Mouse (Mus musculus): ENCODE data around the gene Tfap4. TPM values are rescaled to one million over a fixed set of nuclear protein-coding genes. Genes with fewer than 3 reads are reported as not detected.

Tfap4 gene
- polyA plus RNA-seq, 1 experiment from 2014 or later: 24.9 TPM

- Histone ChIP-seq H3K27ac (no peak overlapping the region), H3K9ac (peak overlapping the region; percentile 35; the same call in 1 of the 2 replicates), H3K4me1 (peaks cover 26% of the 10 kb centered on the region), H3K9me3 (peaks cover 5% of the 10 kb centered on the region; the same call in 1 of the 2 replicates), H3K4me3 (peak overlapping the region; percentile 12; the same call in 1 of the 2 replicates), H3K4me2 (replicated peaks) (no peak overlapping the region), H3K27me3 (no peaks in the 10 kb centered on the region), H3K36me3 (peaks cover 5% of the 10 kb centered on the region; the same call in 1 of the 2 replicates)
- no peak; the same call in 1 of the 2 replicates for ATAC-seq (ENCODE audit: low FRiP score, low read depth)
- 30% methylated on average over 8 of the region's 8 CpGs for WGBS
Observed at GRCm38 (mm10) chr16:4522879-4523278, 36.8 kb downstream of the Tfap4 start.

GRCm38 (mm10) chr16:4521735-4522530, 37.7 kb downstream of the Tfap4 start:
- peak; percentile 88 for ATAC-seq (ENCODE audit: low FRiP score, low read depth)
- H3K27ac ChIP-seq: peak overlapping the region; percentile 33; the same call in 1 of the 2 replicates
- H3K36me3 ChIP-seq: no peaks in the 10 kb centered on the region
- WGBS: 54% methylated on average over 5 of the region's 5 CpGs
- no peaks in the 10 kb centered on the region for H3K9me3 ChIP-seq
- H3K9ac ChIP-seq: no peak overlapping the region
- peaks cover 26% of the 10 kb centered on the region for H3K4me1 ChIP-seq
- H3K4me3 ChIP-seq: peak overlapping the region; percentile 12; the same call in 1 of the 2 replicates
- no peak overlapping the region for H3K4me2 ChIP-seq (replicated peaks)
- no peaks in the 10 kb centered on the region for H3K27me3 ChIP-seq

DNA sequence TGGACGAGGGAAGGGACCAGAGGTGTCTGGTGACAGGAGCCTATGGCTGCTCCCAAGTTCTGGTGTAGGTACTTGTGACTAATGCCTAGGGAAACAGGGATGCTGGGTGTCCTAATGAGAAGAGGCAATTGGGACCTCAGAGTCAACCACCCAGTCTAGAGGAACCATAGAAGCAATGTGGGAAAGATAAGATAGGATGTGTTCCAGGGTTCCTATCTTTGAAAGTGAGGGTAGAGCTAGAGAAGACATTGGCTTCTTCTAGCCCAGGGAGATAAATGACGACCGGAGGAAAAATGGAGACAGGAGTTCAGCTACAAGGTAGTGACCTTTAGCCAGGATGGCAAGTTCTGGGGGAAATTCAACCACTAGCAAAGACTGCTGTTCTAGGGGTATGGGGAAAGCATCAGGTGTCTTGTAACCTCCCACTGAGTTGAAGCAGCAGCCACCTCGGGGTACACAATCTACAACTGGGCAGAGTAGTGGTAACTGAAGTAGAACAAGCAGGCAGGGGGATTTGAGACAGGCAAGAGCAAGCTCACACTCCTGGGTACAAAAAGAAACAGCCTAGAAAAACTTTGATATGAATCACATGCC, 38.5 kb downstream of the Tfap4 start:
- H3K9me3 ChIP-seq: no peaks in the 10 kb centered on the region
- H3K4me3 ChIP-seq: peak overlapping the region; percentile 5; the same call in 1 of the 2 replicates
- H3K9ac ChIP-seq: no peak overlapping the region
- no peak overlapping the region for H3K4me2 ChIP-seq (replicated peaks)
- H3K4me1 ChIP-seq: peaks cover 26% of the 10 kb centered on the region
- H3K27ac ChIP-seq: no peak overlapping the region
- no peak for ATAC-seq (ENCODE audit: low FRiP score, low read depth)
- no peaks in the 10 kb centered on the region for H3K27me3 ChIP-seq
- WGBS: 55% methylated on average over 4 of the region's 4 CpGs
- no peaks in the 10 kb centered on the region for H3K36me3 ChIP-seq

DNA sequence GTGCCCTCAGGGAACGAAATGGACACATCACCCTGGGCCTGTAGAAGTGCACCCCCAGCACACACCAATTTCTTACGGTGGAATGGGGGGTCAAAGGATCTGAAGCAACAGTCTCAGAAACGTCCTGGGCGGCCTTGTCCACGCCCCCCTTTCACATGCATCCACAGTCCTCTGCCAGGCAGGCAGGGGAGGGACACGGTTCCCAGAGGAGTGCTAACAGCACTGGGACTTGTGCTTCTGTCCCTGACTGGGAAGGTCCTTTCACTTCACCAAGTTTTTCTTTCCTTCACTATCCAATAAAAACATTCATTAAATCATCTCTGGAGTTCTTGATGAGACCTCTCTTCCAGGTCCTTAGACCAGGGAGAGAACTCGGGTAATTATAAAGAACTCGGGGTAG, 39.0 kb downstream of the Tfap4 start:
- Histone ChIP-seq H3K27ac (no peak overlapping the region), H3K27me3 (no peaks in the 10 kb centered on the region), H3K4me2 (replicated peaks) (no peak overlapping the region), H3K36me3 (no peaks in the 10 kb centered on the region), H3K9me3 (no peaks in the 10 kb centered on the region), H3K4me1 (peaks cover 26% of the 10 kb centered on the region), H3K4me3 (0 out of 2 replicates have a peak overlapping the region, but pooled peaks have one; percentile 5), H3K9ac (no peak overlapping the region)
- no peak for ATAC-seq (ENCODE audit: low FRiP score, low read depth)
- WGBS: 62% methylated on average over 8 of the region's 8 CpGs

GRCm38 (mm10) chr16:4519825-4520224, 39.8 kb downstream of the Tfap4 start:
- ATAC-seq (ENCODE audit: low FRiP score, low read depth): no peak
- H3K27me3 ChIP-seq: no peaks in the 10 kb centered on the region
- no peak overlapping the region for H3K4me3 ChIP-seq
- H3K9ac ChIP-seq: no peak overlapping the region
- H3K27ac ChIP-seq: no peak overlapping the region
- H3K4me1 ChIP-seq: peaks cover 26% of the 10 kb centered on the region
- no peaks in the 10 kb centered on the region for H3K36me3 ChIP-seq
- 98% methylated on average over 2 of the region's 2 CpGs for WGBS
- H3K4me2 ChIP-seq (replicated peaks): no peak overlapping the region
- no peaks in the 10 kb centered on the region for H3K9me3 ChIP-seq

DNA sequence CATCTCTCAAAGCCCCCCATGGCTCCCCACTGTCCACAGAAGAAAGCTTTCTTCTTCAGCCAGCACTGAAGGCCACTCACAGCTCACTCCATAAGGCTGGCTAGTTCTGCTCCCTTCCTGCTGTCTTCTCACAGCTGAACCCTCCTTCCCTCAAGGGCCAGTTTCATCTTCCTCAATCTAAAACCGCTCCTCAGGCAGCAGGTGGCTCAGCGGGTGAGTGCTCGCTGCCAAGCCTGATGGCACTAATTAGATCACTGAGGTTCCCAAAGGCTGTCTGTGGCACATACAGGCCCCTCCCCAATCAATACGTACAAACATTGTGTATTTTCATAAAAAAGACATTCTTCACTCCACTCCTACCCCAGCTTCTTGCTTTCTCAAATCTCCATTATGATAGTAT, 40.5 kb downstream of the Tfap4 start:
- Histone ChIP-seq H3K4me3 (no peak overlapping the region), H3K27ac (no peak overlapping the region), H3K4me2 (replicated peaks) (no peak overlapping the region), H3K9me3 (no peaks in the 10 kb centered on the region), H3K9ac (no peak overlapping the region), H3K27me3 (no peaks in the 10 kb centered on the region), H3K4me1 (peaks cover 26% of the 10 kb centered on the region), H3K36me3 (no peaks in the 10 kb centered on the region)
- ATAC-seq (ENCODE audit: low FRiP score, low read depth): no peak
- WGBS: 88% methylated on average over 4 of the region's 4 CpGs

GRCm38 (mm10) chr16:4517906-4518305, 41.7 kb downstream of the Tfap4 start:
- no peak overlapping the region for H3K27ac ChIP-seq
- peaks cover 24% of the 10 kb centered on the region for H3K4me1 ChIP-seq
- H3K4me3 ChIP-seq: no peak overlapping the region
- no peak for ATAC-seq (ENCODE audit: low FRiP score, low read depth)
- H3K4me2 ChIP-seq (replicated peaks): no peak overlapping the region
- no peak overlapping the region for H3K9ac ChIP-seq
- 46% methylated on average over 2 of the region's 2 CpGs for WGBS
- H3K9me3 ChIP-seq: no peaks in the 10 kb centered on the region
- H3K27me3 ChIP-seq: no peaks in the 10 kb centered on the region
- H3K36me3 ChIP-seq: no peaks in the 10 kb centered on the region

- no peaks in the 10 kb centered on the region for H3K9me3 ChIP-seq
- H3K27ac ChIP-seq: no peak overlapping the region
- no peaks in the 10 kb centered on the region for H3K27me3 ChIP-seq
- 78% methylated on average over 3 of the region's 3 CpGs for WGBS
- H3K36me3 ChIP-seq: no peaks in the 10 kb centered on the region
- peaks cover 8% of the 10 kb centered on the region; the same call in 1 of the 2 replicates for H3K4me1 ChIP-seq
- no peak overlapping the region for H3K4me3 ChIP-seq
- no peak overlapping the region for H3K4me2 ChIP-seq (replicated peaks)
- ATAC-seq (ENCODE audit: low FRiP score, low read depth): no peak
- H3K9ac ChIP-seq: no peak overlapping the region
Observed at GRCm38 (mm10) chr16:4514383-4514782, 45.3 kb downstream of the Tfap4 start.

DNA sequence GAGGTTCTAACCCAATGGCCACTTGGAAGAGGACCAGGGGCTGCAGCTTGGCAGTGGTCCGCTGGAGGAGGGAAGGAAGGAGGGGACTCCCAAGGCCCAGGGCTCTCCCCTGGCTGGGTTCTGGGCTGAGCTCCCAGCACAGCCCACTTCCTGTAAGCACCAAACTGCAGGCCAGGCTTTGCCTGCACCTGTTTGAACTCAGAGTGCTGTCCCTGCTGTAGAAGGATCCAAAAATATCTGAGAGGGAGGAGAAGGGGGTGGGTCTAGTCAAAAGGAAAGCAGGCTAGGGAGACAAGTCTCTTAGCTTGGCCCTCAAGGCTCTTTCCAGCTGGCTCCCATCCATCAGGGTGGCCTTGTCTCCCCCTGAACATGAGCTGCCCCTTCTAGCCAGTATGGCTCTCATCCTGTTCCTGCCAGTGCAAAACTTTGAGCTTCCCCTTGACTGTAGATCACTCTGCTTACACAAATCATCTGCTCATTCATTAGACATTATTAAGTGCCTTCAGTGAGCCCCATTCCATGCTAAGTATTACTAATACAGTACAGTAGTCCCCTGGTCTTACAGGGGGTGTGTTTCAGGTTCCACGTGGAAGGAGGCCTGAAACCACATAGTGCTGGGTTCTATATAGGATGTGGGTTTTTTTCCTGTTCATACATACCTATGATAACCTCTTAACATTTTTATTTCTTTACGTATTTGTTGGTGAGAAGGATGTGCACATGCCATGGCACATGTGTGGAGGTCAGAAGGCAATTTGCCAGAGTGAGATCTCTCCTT, 46.8 kb downstream of the Tfap4 start:
- Histone ChIP-seq H3K4me2 (replicated peaks) (no peak overlapping the region), H3K9ac (no peak overlapping the region), H3K4me1 (peaks cover 8% of the 10 kb centered on the region; the same call in 1 of the 2 replicates), H3K9me3 (no peaks in the 10 kb centered on the region), H3K4me3 (no peak overlapping the region), H3K27me3 (no peaks in the 10 kb centered on the region), H3K36me3 (no peaks in the 10 kb centered on the region), H3K27ac (peak overlapping the region; percentile 33; the same call in 1 of the 2 replicates)
- WGBS: 81% methylated on average over 3 of the region's 3 CpGs
- peak; percentile 81 for ATAC-seq (ENCODE audit: low FRiP score, low read depth)

- Histone ChIP-seq H3K36me3 (no peaks in the 10 kb centered on the region), H3K27ac (no peak overlapping the region), H3K4me2 (replicated peaks) (no peak overlapping the region), H3K4me3 (no peak overlapping the region), H3K27me3 (no peaks in the 10 kb centered on the region), H3K9ac (no peak overlapping the region), H3K9me3 (no peaks in the 10 kb centered on the region), H3K4me1 (peaks cover 8% of the 10 kb centered on the region; the same call in 1 of the 2 replicates)
- no peak for ATAC-seq (ENCODE audit: low FRiP score, low read depth)
- 67% methylated on average over 2 of the region's 2 CpGs for WGBS
Observed at GRCm38 (mm10) chr16:4511371-4511770, 48.3 kb downstream of the Tfap4 start.

DNA sequence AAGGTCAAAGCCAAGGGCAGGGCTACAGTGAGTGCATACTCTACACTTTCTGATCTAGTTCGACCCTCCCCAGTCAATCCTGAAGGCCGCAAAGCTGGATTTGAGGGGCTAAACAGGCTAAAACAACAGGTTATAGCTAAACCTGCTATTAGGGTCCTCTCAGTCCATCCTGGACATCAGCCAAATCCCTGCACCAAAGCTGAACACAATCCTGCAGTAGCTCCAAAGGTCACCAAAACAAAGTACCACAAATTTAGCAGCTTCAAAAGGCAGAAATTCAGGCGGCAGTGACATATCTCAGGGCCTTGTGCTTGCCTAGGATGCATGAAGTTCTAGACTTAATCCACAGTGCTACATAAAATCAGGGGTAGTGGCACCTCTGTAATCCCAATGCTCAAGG, 53.5 kb downstream of the Tfap4 start:
- no peaks in the 10 kb centered on the region for H3K36me3 ChIP-seq
- no peak overlapping the region for H3K27ac ChIP-seq
- H3K9me3 ChIP-seq: no peaks in the 10 kb centered on the region
- ATAC-seq (ENCODE audit: low FRiP score, low read depth): no peak
- no peaks in the 10 kb centered on the region for H3K4me1 ChIP-seq
- no peaks in the 10 kb centered on the region for H3K27me3 ChIP-seq
- 74% methylated on average over 3 of the region's 3 CpGs for WGBS
- H3K4me3 ChIP-seq: no peak overlapping the region
- H3K4me2 ChIP-seq (replicated peaks): no peak overlapping the region
- H3K9ac ChIP-seq: no peak overlapping the region

GRCm38 (mm10) chr16:4503495-4503894, 56.2 kb downstream of the Tfap4 start:
- WGBS: 100% methylated on average over 1 of the region's 1 CpGs

More at GRCm38 (mm10) chr16:4503495-4503894, 56.2 kb downstream of the Tfap4 start:
- Histone ChIP-seq H3K9me3 (no peaks in the 10 kb centered on the region), H3K4me1 (no peaks in the 10 kb centered on the region), H3K36me3 (no peaks in the 10 kb centered on the region), H3K4me3 (no peak overlapping the region), H3K27me3 (no peaks in the 10 kb centered on the region), H3K4me2 (replicated peaks) (no peak overlapping the region), H3K9ac (no peak overlapping the region), H3K27ac (no peak overlapping the region)
- no peak for ATAC-seq (ENCODE audit: low FRiP score, low read depth)
